9 mouse cellular contexts compared by ENCODE assay signal in genomic region chr2:62390961-62391461, GRCm38 (mm10). TPM values are rescaled to one million over a fixed set of nuclear protein-coding genes. Genes with fewer than 3 reads are reported as not detected.
DNase-seq lines count a peak whose midpoint lies in the region; ATAC-seq and TF ChIP-seq lines count a peak whose summit lies in the region.
"Had no signal": no experiment of that assay in that cellular context is flagged by ENCODE, and none has a peak within 500 bp of the region (broad histone marks: within the 10 kb centered on the region; RNA-seq: fewer than 3 reads in every experiment).

No protein-coding gene starts in this region.

- H3K9me3 ChIP-seq in liver, postnatal 0 days (ENCODE audit: low read length), result no peaks in the 10 kb centered on the region

- H3K36me3 ChIP-seq in liver, postnatal 0 days (replicated peaks; ENCODE audit: insufficient read depth, low read length), result no peaks in the 10 kb centered on the region; the same call in 1 of the 2 replicates

- H3K9ac ChIP-seq in liver, postnatal 0 days (replicated peaks), result no peak overlapping the region

- H3K27ac ChIP-seq in liver, postnatal 0 days (ENCODE audit: low read depth), result peak overlapping the region; percentile 58
- H3K27ac ChIP-seq: macrophage had no signal

- peak; percentile 67; the same call in 1 of the 2 replicates for TF ChIP-seq EP300 in liver, postnatal 0 days (IDR thresholded peaks at IDR 0.05; ENCODE audit: low read depth)

- peak; percentile 60 for ATAC-seq in erythroblast, adult 5-6 weeks (replicated peaks; ENCODE audit: low FRiP score, poor library complexity, severe bottlenecking)
- ATAC-seq in liver, postnatal 0 days, result peak; percentile 79

- H3K4me3 ChIP-seq in liver, postnatal 0 days (ENCODE audit: low read depth, low read length), result no peak overlapping the region

- TF ChIP-seq CTCF in liver, postnatal 0 days (IDR thresholded peaks at IDR 0.05; ENCODE audit: low read depth), result no peak

- WGBS in liver, postnatal 0 days (ENCODE audit: insufficient replicate concordance), result 24% methylated on average over 12 of the region's 12 CpGs

- H3K27me3 ChIP-seq in liver, postnatal 0 days (ENCODE audit: insufficient read depth, low read length), result no peaks in the 10 kb centered on the region

- intact Hi-C loops in heart, postnatal 36 days (cut with DNase I), result no loop called here

- DNase-seq in heart, postnatal 4 days, result peak; percentile 7
- no peak for DNase-seq in heart, postnatal 36 days
- DNase-seq in liver, postnatal 0 days, result no peak
- peak; percentile 56 for DNase-seq in thymus, postnatal 14 days
- no peak for DNase-seq in cerebellum, postnatal 10 days
- no peak for DNase-seq in gastrocnemius, adult 8-10 months (ENCODE audit: low spot score in 2 of 2)
- DNase-seq in left cerebral cortex, adult 9 months (ENCODE audit: low spot score in 2 of 2), result no peak

- H3K4me1 ChIP-seq in liver, postnatal 0 days (ENCODE audit: insufficient read depth), result no peaks in the 10 kb centered on the region

- no peak overlapping the region; the same call in 1 of the 2 replicates for H3K4me2 ChIP-seq in liver, postnatal 0 days (ENCODE audit: low read depth, low read length)

RNA-seq across cellular contexts. Expression of gene Dpp4, which starts 21.0 kb away (rescaled TPM):
- total RNA-seq in heart, postnatal 4 days (2021), result 10 to 100 TPM in 1 of 2 experiments, 1 to 10 TPM in 1; 8.2 to 10.6 TPM
- 1 to 10 TPM; 5.2 to 5.9 TPM for total RNA-seq in heart, postnatal 36 days (2021)
- 2.5 and 3.3 TPM in 2 replicates for total RNA-seq in erythroblast, adult 5-6 weeks (2015; ENCODE audit: low replicate concordance)
- total RNA-seq in erythroblast, adult 5-6 weeks (2017; ENCODE audit: low replicate concordance), result 2.6 and 3.2 TPM in 2 replicates
- polyA plus RNA-seq in liver, postnatal 0 days (2015; fragmentation: Nextera tagmentation; extraction: Ambion mirVana), result 8.0 and 9.0 TPM in 2 replicates
- total RNA-seq in gastrocnemius, adult 8-10 months (2022), result 1 to 10 TPM; 2.0 to 3.4 (median 2.2) TPM

Comparison
In these comparisons a context has a peak if more than half of its experiments do, and no peak if none do; other contexts are left out.
1. DNase-seq: peak in heart, postnatal 4 days (single experiment) and thymus, postnatal 14 days (single experiment); none in heart, postnatal 36 days (0 of 2), liver, postnatal 0 days (single experiment), cerebellum, postnatal 10 days (0 of 2), gastrocnemius, adult 8-10 months (0 of 2) and left cerebral cortex, adult 9 months (0 of 2).